Mouse (Mus musculus) stomach, embryonic 14.5 days (tissue): ENCODE results near the gene Usp20. TPM values are rescaled to one million over a fixed set of nuclear protein-coding genes. Genes with fewer than 3 reads are reported as not detected.

Experiments used
- ATAC-seq: fragments of 200-750 bp; cut with Nextera tagmentation; 2 replicates; pipeline ENCODE4 v1.8.0; 2017; ENCODE audit warnings: low read depth, moderate TSS enrichment; ENCODE audit not compliant: insufficient number of reproducible peaks, insufficient read depth, low FRiP score
- H3K27ac ChIP-seq: fragments of 300-500 bp; sonication (generic); 2 replicates; pipeline ENCODE4 v1.5.1; 2014; ENCODE audit warnings: mild to moderate bottlenecking, low read length, moderate library complexity, mixed read lengths
- H3K27me3 ChIP-seq: fragments of 300-500 bp; sonication (generic); 2 replicates; pipeline ENCODE4 v1.6.1; 2014; ENCODE audit warnings: low read length, control low read depth, mixed read lengths; ENCODE audit not compliant: control insufficient read depth, insufficient read depth
- H3K36me3 ChIP-seq: fragments of 300-500 bp; sonication (generic); 2 replicates; pipeline ENCODE4 v1.6.1; 2014; ENCODE audit warnings: mild to moderate bottlenecking, control low read depth, low read length, moderate library complexity, mixed read lengths; ENCODE audit not compliant: control insufficient read depth, insufficient read depth
- H3K4me1 ChIP-seq: fragments of 300-500 bp; sonication (generic); 2 replicates; pipeline ENCODE4 v1.6.1; 2014; ENCODE audit warnings: low read length, control low read depth, mixed read lengths; ENCODE audit not compliant: control insufficient read depth, insufficient read depth
- H3K4me2 ChIP-seq: fragments of 300-500 bp; sonication (generic); replicated peaks from 2 replicates; pipeline ENCODE4 v1.6.1; 2014; ENCODE audit warnings: low read depth, low read length, control low read depth
- H3K4me3 ChIP-seq: fragments of 300-500 bp; sonication (generic); 2 replicates; pipeline ENCODE4 v1.5.1; 2014; ENCODE audit warnings: low read depth, low read length, control low read depth
- H3K9ac ChIP-seq: fragments of 300-500 bp; sonication (generic); replicated peaks from 2 replicates; pipeline ENCODE4 v1.6.1; 2014; ENCODE audit warnings: low read depth, mild to moderate bottlenecking, control low read depth, low read length, moderate library complexity, mixed read lengths
- H3K9me3 ChIP-seq: fragments of 300-500 bp; sonication (generic); 2 replicates; pipeline ENCODE4 v1.6.1; 2016; ENCODE audit warnings: low read depth, low read length, control low read depth; ENCODE audit not compliant: control insufficient read depth
- WGBS: fragments of 180-500 bp; shearing (Covaris S2); extraction: QIAGEN DNeasy Blood & Tissue Kit; methylation state at CpG from one replicate; pipeline ENCODE4 v1.1.7; 2014; 5-methylcytosine and 5-hydroxymethylcytosine counted together
- polyA plus RNA-seq: library from polyadenylated mRNA; unstranded; fragments of >200 nt; fragmentation: Nextera tagmentation; extraction: Ambion mirVana; gene quantifications from 2 replicates; pipeline ENCODE4 v1.2.1, GENCODE M21; 2014

Usp20 gene
- polyA plus RNA-seq, 1 experiment from 2014 or later, result 13.8 TPM

DNA sequence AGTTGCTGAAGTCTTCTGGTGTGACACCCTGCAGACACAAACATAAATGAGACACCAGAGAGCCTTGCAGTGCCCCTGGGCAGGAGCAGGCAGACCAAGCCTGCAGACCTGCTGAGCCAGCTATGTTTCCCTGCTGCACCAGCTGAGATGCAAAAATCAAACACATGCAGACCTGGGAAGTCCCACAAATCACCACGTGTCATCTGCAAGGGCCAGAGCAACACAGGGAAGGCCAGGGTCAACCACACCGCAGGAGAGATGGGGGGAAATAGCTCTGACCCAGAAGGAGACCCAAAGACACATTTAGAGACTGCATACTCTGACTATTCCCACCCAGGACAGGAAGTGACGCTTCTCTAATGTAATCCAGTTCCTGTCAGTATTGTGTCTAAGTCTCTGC is 58.4 kb downstream of the Usp20 start:
- 82% methylated on average over 3 of the region's 3 CpGs for WGBS
- no peak for ATAC-seq
- Histone ChIP-seq H3K36me3 (peaks cover 17% of the 10 kb centered on the region), H3K4me2 (no peak overlapping the region), H3K27ac (no peak overlapping the region), H3K9ac (no peak overlapping the region), H3K27me3 (no peaks in the 10 kb centered on the region), H3K4me1 (no peaks in the 10 kb centered on the region), H3K9me3 (no peaks in the 10 kb centered on the region), H3K4me3 (no peak overlapping the region)

DNA sequence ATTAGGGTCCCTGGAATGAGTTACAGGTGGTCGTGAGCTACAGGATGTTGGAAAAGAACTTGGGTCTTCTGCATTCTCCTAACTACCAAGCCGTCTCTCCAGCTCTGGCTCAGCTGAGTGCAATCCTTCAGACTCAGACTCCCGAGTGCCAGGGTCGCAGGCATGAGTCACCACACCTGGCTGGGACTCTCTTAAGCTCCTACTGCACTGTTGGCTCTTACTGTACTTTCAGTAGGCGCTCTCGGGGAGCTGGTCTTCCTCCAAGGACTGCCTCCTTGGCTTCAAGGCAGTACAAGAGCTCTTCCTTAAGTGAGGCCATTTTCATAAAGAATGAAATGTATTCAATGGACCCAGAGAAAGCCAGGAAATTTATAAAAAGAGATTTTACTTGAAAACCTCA is 59.3 kb downstream of the Usp20 start:
- H3K4me3 ChIP-seq, result no peak overlapping the region
- H3K9ac ChIP-seq, result no peak overlapping the region
- H3K9me3 ChIP-seq, result no peaks in the 10 kb centered on the region
- WGBS, result 75% methylated on average over 6 of the region's 6 CpGs
- H3K4me2 ChIP-seq, result no peak overlapping the region
- no peaks in the 10 kb centered on the region for H3K27me3 ChIP-seq
- no peak overlapping the region; the same call in 1 of the 2 replicates for H3K27ac ChIP-seq
- no peak for ATAC-seq
- no peaks in the 10 kb centered on the region for H3K4me1 ChIP-seq
- H3K36me3 ChIP-seq, result peaks cover 11% of the 10 kb centered on the region; the same call in 1 of the 2 replicates

GRCm38 (mm10) chr2:31042881-31043280 is 60.8 kb downstream of the Usp20 start:
- Histone ChIP-seq H3K36me3 (peaks cover 7% of the 10 kb centered on the region; the same call in 1 of the 2 replicates), H3K27me3 (no peaks in the 10 kb centered on the region), H3K9ac (no peak overlapping the region), H3K4me1 (no peaks in the 10 kb centered on the region), H3K4me2 (no peak overlapping the region), H3K4me3 (no peak overlapping the region), H3K27ac (peak overlapping the region; percentile 72; the same call in 1 of the 2 replicates), H3K9me3 (no peaks in the 10 kb centered on the region)
- WGBS, result 71% methylated on average over 6 of the region's 6 CpGs
- peak; percentile 82 for ATAC-seq

- Histone ChIP-seq H3K4me1 (no peaks in the 10 kb centered on the region), H3K4me2 (no peak overlapping the region), H3K36me3 (peaks cover 7% of the 10 kb centered on the region; the same call in 1 of the 2 replicates), H3K4me3 (no peak overlapping the region), H3K9me3 (no peaks in the 10 kb centered on the region), H3K9ac (no peak overlapping the region), H3K27ac (no peak overlapping the region), H3K27me3 (no peaks in the 10 kb centered on the region)
- no peak for ATAC-seq
- 100% methylated on average over 1 of the region's 1 CpGs for WGBS
Measured at GRCm38 (mm10) chr2:31043856-31044255, 61.8 kb downstream of the Usp20 start.

DNA sequence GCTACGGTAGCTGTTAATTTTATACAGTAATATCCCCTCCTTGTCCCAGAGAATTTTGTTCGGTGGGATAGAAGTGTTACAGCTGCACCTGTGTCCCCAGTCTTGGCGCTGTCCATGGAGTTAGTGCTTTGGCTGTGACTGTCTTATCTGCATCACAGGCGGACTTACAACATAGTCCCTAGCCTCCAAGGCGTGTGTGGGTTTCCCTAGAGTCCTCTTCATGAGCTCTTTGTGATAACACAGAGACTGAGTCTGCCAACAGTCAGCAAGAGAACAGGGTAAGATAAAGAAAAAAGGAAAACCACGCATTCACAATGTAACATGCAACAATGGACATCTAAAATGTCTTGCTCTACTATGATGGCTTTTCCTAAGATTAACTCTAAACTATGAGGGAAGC is 66.0 kb downstream of the Usp20 start:
- Histone ChIP-seq H3K27ac (no peak overlapping the region), H3K4me1 (no peaks in the 10 kb centered on the region), H3K36me3 (peaks cover 3% of the 10 kb centered on the region; the same call in 1 of the 2 replicates), H3K4me3 (no peak overlapping the region), H3K27me3 (no peaks in the 10 kb centered on the region), H3K4me2 (no peak overlapping the region), H3K9ac (no peak overlapping the region), H3K9me3 (no peaks in the 10 kb centered on the region)
- 92% methylated on average over 6 of the region's 6 CpGs for WGBS
- no peak for ATAC-seq

- WGBS, result 87% methylated on average over 10 of the region's 10 CpGs
- Histone ChIP-seq H3K27ac (no peak overlapping the region), H3K9ac (no peak overlapping the region), H3K4me1 (no peaks in the 10 kb centered on the region), H3K27me3 (no peaks in the 10 kb centered on the region), H3K9me3 (no peaks in the 10 kb centered on the region), H3K4me2 (no peak overlapping the region), H3K4me3 (no peak overlapping the region), H3K36me3 (peaks cover 27% of the 10 kb centered on the region)
- no peak for ATAC-seq
Measured at GRCm38 (mm10) chr2:31052441-31052840, 70.4 kb downstream of the Usp20 start.

- H3K27ac ChIP-seq, result no peak overlapping the region
- 92% methylated on average over 13 of the region's 13 CpGs for WGBS
- no peak overlapping the region for H3K9ac ChIP-seq
- H3K4me3 ChIP-seq, result no peak overlapping the region
- H3K9me3 ChIP-seq, result no peaks in the 10 kb centered on the region
- no peaks in the 10 kb centered on the region for H3K4me1 ChIP-seq
- no peak overlapping the region for H3K4me2 ChIP-seq
- H3K36me3 ChIP-seq, result peaks cover 28% of the 10 kb centered on the region
- no peak for ATAC-seq
- H3K27me3 ChIP-seq, result no peaks in the 10 kb centered on the region
Measured at GRCm38 (mm10) chr2:31053426-31053825, 71.3 kb downstream of the Usp20 start.

GRCm38 (mm10) chr2:31053851-31054340 is 71.8 kb downstream of the Usp20 start:
- H3K27me3 ChIP-seq, result no peaks in the 10 kb centered on the region
- H3K4me3 ChIP-seq, result no peak overlapping the region
- ATAC-seq, result no peak
- no peak overlapping the region for H3K9ac ChIP-seq
- WGBS, result 91% methylated on average over 11 of the region's 11 CpGs
- no peak overlapping the region for H3K27ac ChIP-seq
- no peak overlapping the region for H3K4me2 ChIP-seq
- H3K9me3 ChIP-seq, result no peaks in the 10 kb centered on the region
- peaks cover 32% of the 10 kb centered on the region for H3K36me3 ChIP-seq
- no peaks in the 10 kb centered on the region for H3K4me1 ChIP-seq

- no peak overlapping the region for H3K4me2 ChIP-seq
- H3K4me1 ChIP-seq, result no peaks in the 10 kb centered on the region
- no peak for ATAC-seq
- no peak overlapping the region for H3K27ac ChIP-seq
- H3K9ac ChIP-seq, result no peak overlapping the region
- 96% methylated on average over 3 of the region's 3 CpGs for WGBS
- H3K36me3 ChIP-seq, result peaks cover 32% of the 10 kb centered on the region
- H3K27me3 ChIP-seq, result no peaks in the 10 kb centered on the region
- H3K9me3 ChIP-seq, result no peaks in the 10 kb centered on the region
- H3K4me3 ChIP-seq, result no peak overlapping the region
Measured at GRCm38 (mm10) chr2:31056070-31056469, 74.0 kb downstream of the Usp20 start.
